Mouse (Mus musculus) bone marrow, adult 2 months (tissue): ENCODE results near the gene Zswim4.

Experiments used
- CTCF ChIP-seq: fragments of 200-500 bp; IDR thresholded peaks from 2 replicates; pipeline ENCODE4 v1.5.1; 2011; ENCODE audit warnings: low read length, control low read depth; ENCODE audit not compliant: control insufficient read depth, insufficient read depth
- POLR2A ChIP-seq: fragments of 200-500 bp; IDR thresholded peaks from 2 replicates; pipeline ENCODE4 v1.6.1; 2011; ENCODE audit warnings: low read depth, mild to moderate bottlenecking, control low read depth, low read length, borderline replicate concordance; ENCODE audit not compliant: control insufficient read depth

DNA sequence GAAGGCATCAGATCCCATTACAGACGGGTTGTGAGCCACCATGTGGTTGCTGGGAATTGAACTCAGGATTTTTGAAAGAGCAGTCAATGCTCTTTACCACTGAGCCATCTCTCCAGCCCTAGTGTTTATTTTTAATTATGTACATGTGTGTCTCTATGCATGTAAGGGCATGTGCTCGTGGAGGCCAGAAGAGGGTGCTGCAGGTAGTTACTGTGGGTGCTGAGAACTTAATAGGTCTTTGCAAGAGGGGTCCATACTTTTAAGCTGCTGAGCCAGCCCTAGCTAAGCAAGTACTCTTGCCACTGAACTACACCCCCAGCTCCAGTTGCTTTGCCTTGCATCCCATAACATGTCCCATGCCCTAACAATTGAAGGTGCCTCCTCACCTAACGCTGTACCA lies 19.0 kb upstream of the Zswim4 start:
- TF ChIP-seq CTCF (no peak), POLR2A (no peak)
